Mouse (Mus musculus) midbrain, embryonic 14.5 days (tissue): ENCODE data around the gene Theg. TPM values are rescaled to one million over a fixed set of nuclear protein-coding genes. Genes with fewer than 3 reads are reported as not detected.

ENCODE experiments used
- ATAC-seq: fragments of 200-750 bp; cut with Nextera tagmentation; 2 replicates; pipeline ENCODE4 v1.8.0; 2017; ENCODE audit warnings: moderate number of reproducible peaks, moderate library complexity; ENCODE audit not compliant: low FRiP score, low TSS enrichment
- DNase-seq: peaks from one replicate; pipeline ENCODE4 v3.0.0-alpha.2; 2015
- H3K27ac ChIP-seq: fragments of 300-500 bp; sonication (generic); replicated peaks from 2 replicates; pipeline ENCODE4 v1.5.1; 2014; ENCODE audit warnings: mild to moderate bottlenecking, low read depth, low read length, moderate library complexity
- H3K27me3 ChIP-seq: fragments of 300-500 bp; sonication (generic); 2 replicates; pipeline ENCODE4 v1.6.1; 2014; ENCODE audit warnings: low read length, control low read depth, mixed read lengths; ENCODE audit not compliant: control insufficient read depth, insufficient read depth
- H3K36me3 ChIP-seq: fragments of 300-500 bp; sonication (generic); 2 replicates; pipeline ENCODE4 v1.6.1; 2014; ENCODE audit warnings: low read length, control low read depth; ENCODE audit not compliant: control insufficient read depth, insufficient read depth
- H3K4me1 ChIP-seq: fragments of 300-500 bp; sonication (generic); 2 replicates; pipeline ENCODE4 v1.6.1; 2014; ENCODE audit warnings: mild to moderate bottlenecking, antibody characterized with exemption, low read length, control low read depth; ENCODE audit not compliant: control insufficient read depth, insufficient read depth
- H3K4me2 ChIP-seq: fragments of 300-500 bp; sonication (generic); 2 replicates; pipeline ENCODE4 v1.6.1; 2014; ENCODE audit warnings: mild to moderate bottlenecking, low read length, moderate library complexity
- H3K4me3 ChIP-seq: fragments of 300-500 bp; sonication (generic); replicated peaks from 2 replicates; pipeline ENCODE4 v1.5.1; 2014; ENCODE audit warnings: low read depth, low read length
- H3K9ac ChIP-seq: fragments of 300-500 bp; sonication (generic); replicated peaks from 2 replicates; pipeline ENCODE4 v1.6.1; 2014; ENCODE audit warnings: mild to moderate bottlenecking, low read length, moderate library complexity
- H3K9me3 ChIP-seq: fragments of 300-500 bp; sonication (generic); 2 replicates; pipeline ENCODE4 v1.6.1; 2016; ENCODE audit warnings: low read length, control low read depth, mixed read lengths; ENCODE audit not compliant: control insufficient read depth
- WGBS: fragments of 180-500 bp; shearing (Covaris S2); extraction: QIAGEN DNeasy Blood & Tissue Kit; methylation state at CpG from one replicate; pipeline ENCODE4 v1.1.7; 2014; 5-methylcytosine and 5-hydroxymethylcytosine counted together
- polyA plus RNA-seq: library from polyadenylated mRNA; unstranded; fragments of >200 nt; fragmentation: Nextera tagmentation; extraction: Ambion mirVana; gene quantifications from 2 replicates; pipeline ENCODE4 v1.2.1, GENCODE M21; 2014

Theg gene
- polyA plus RNA-seq, 1 experiment from 2014 or later: not detected

DNA sequence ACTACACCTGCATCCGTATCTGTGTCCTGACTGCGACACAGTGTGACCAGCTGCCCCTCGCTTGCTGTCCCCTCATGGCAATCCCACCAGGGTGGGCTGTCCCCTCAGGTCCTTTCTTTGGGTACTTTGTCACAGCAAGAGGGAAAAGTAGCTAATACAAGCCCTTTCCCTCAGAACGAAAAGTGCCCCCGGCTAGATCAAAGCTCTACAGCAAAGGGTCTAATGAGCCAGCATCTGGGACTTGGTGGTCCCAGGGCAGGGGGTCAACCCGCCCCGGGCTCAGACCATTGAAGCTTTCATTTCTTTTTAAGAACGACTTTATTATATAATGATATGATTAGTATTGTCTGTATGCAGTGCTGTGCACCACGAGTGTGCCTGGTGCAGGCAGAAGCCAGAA lies 8.9 kb downstream of the Theg start:
- no peak overlapping the region for H3K27ac ChIP-seq
- H3K4me1 ChIP-seq: no peaks in the 10 kb centered on the region
- ATAC-seq (no peak), DNase-seq (no peak)
- no peak overlapping the region for H3K4me3 ChIP-seq
- H3K9me3 ChIP-seq: no peaks in the 10 kb centered on the region
- no peak overlapping the region for H3K4me2 ChIP-seq
- no peaks in the 10 kb centered on the region for H3K36me3 ChIP-seq
- no peak overlapping the region for H3K9ac ChIP-seq
- no peaks in the 10 kb centered on the region for H3K27me3 ChIP-seq
- 49% methylated on average over 9 of the region's 9 CpGs for WGBS

DNA sequence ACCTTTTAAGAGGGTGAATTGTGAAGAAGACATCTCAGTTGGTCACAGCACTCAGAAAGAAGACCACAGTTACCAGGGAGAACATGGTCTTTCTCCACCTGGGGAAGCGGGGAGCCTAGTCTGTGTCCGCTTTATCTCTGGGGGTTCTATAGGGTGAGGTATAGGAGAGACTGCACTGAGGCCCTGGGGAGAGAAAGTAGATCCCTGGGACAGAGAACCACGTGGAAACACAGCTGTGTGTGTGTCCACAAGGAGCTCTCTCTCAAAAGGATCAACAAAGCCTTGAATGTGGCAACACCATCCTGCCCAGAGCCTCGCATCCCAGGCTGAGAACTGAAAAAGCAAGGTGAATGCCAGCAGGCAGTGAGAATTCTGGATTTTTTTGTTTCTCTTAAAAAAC lies 9.8 kb downstream of the Theg start:
- H3K4me1 ChIP-seq: no peaks in the 10 kb centered on the region
- no peak overlapping the region for H3K4me2 ChIP-seq
- no peak overlapping the region for H3K27ac ChIP-seq
- ATAC-seq (no peak), DNase-seq (no peak)
- no peak overlapping the region for H3K9ac ChIP-seq
- 75% methylated on average over 4 of the region's 4 CpGs for WGBS
- H3K4me3 ChIP-seq: no peak overlapping the region
- no peaks in the 10 kb centered on the region for H3K36me3 ChIP-seq
- no peaks in the 10 kb centered on the region for H3K9me3 ChIP-seq
- no peaks in the 10 kb centered on the region for H3K27me3 ChIP-seq

DNA sequence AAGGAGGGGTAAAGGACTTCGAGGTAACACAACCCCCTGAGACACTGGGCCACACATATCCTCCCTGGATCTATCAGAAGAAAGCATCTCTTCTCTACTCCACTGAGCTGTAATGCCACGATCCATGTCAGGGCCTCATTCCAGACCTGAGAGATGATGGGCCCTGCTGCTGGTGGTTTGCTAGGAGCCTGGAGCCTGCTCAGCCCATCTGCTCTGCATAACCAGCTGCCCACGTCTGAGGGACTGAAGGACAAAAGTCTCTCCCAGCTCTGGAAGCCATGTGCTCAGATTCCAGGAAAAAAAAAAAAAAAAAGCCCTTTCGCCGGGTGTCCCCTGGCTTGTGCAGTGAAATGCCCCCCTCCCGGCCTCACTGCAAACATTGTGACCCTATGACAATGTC lies 11.4 kb downstream of the Theg start:
- Histone ChIP-seq H3K36me3 (no peaks in the 10 kb centered on the region), H3K27ac (no peak overlapping the region), H3K27me3 (no peaks in the 10 kb centered on the region), H3K4me1 (no peaks in the 10 kb centered on the region), H3K4me3 (no peak overlapping the region), H3K9ac (no peak overlapping the region), H3K9me3 (no peaks in the 10 kb centered on the region), H3K4me2 (no peak overlapping the region)
- WGBS: 75% methylated on average over 6 of the region's 6 CpGs
- no peak for ATAC-seq
- no peak for DNase-seq

DNA sequence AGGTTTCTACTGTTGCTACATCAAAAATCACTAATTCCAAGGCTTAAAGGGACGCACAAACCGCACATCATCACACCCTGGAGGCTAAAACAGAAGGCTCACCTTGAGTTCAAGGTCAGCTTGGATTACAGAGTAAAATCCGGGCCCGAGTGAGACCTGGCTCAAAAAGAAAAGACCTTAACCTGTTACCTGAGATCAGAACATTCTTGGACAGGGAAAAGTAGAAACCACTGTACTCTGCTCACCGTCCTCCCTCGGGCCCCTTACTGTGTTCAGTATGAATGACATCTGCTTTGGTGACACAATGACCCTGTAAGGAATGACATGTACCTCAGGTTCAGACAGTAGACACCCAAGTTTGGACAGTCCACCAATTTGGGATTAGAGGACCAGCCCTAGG lies 12.3 kb downstream of the Theg start:
- DNase-seq (no peak), ATAC-seq (no peak)
- Histone ChIP-seq H3K27ac (no peak overlapping the region), H3K36me3 (no peaks in the 10 kb centered on the region), H3K4me1 (no peaks in the 10 kb centered on the region), H3K9ac (no peak overlapping the region), H3K27me3 (no peaks in the 10 kb centered on the region), H3K4me3 (no peak overlapping the region), H3K9me3 (no peaks in the 10 kb centered on the region), H3K4me2 (no peak overlapping the region)
- 93% methylated on average over 6 of the region's 6 CpGs for WGBS

DNA sequence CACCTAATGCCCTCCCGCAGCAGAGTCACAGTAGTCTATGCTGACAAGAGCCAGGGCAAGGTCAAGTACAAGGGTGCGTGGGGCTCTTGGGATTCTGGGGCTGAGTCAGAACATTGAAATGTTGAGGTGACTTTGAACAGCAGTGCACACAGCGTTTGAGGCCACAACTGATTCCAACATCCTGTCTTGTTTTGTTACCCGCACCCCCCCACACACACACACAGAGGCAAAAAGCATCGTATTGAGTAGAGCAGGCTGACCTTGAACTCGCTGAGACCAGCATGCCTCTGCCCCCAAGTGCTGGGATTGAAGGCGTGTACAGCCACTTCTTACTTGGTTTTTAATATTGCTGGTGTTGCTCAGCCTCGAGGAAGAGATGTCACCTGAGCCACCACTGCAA lies 12.8 kb downstream of the Theg start:
- no peaks in the 10 kb centered on the region for H3K4me1 ChIP-seq
- H3K27ac ChIP-seq: no peak overlapping the region
- H3K36me3 ChIP-seq: no peaks in the 10 kb centered on the region
- ATAC-seq (no peak), DNase-seq (no peak)
- no peaks in the 10 kb centered on the region for H3K9me3 ChIP-seq
- H3K27me3 ChIP-seq: no peaks in the 10 kb centered on the region
- H3K9ac ChIP-seq: no peak overlapping the region
- no peak overlapping the region for H3K4me3 ChIP-seq
- 87% methylated on average over 8 of the region's 8 CpGs for WGBS
- no peak overlapping the region for H3K4me2 ChIP-seq

DNA sequence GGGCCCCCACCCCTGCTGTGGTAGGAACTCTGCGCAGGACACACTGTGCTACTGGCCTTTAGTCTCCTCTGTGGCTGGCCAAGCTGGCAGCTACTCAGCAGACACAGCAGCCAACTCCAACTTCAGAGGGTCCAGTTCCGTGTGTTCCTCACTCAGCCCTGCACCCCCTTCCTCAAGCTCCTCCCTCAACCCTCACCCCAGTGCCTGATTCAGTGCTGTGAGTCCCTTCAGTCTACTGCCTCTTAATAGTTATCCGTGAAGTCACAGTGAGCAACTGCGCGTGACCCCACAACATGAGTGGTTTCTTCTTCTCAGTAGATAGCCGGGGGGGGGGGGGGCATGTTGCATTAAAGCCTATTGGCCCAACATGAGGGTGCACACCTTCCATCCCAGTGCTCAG lies 13.5 kb downstream of the Theg start:
- H3K4me2 ChIP-seq: no peak overlapping the region
- H3K36me3 ChIP-seq: no peaks in the 10 kb centered on the region
- ATAC-seq (no peak), DNase-seq (no peak)
- no peak overlapping the region for H3K4me3 ChIP-seq
- no peaks in the 10 kb centered on the region for H3K9me3 ChIP-seq
- H3K9ac ChIP-seq: no peak overlapping the region
- H3K4me1 ChIP-seq: no peaks in the 10 kb centered on the region
- no peak overlapping the region for H3K27ac ChIP-seq
- no peaks in the 10 kb centered on the region for H3K27me3 ChIP-seq
- 81% methylated on average over 6 of the region's 6 CpGs for WGBS

DNA sequence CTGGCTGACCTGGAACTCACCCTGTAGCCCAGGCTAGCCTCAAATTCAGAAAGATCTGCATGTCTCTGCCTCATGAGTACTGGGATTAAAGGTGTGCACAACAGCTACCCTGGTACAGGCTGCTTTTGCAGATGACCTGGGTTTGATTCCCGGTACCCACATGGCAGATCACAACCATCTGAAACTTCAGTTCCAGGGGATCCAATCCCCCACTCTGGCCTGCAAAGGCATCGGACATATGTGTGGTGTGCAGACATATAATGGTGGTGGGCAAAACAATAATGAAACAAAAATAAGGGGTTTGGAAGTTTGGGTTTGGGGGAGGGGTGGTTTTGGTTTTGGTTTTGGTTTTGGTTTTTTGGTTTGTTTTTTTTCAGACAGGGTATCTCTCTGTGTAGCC lies 15.8 kb downstream of the Theg start:
- no peak for ATAC-seq
- no peak overlapping the region for H3K4me3 ChIP-seq
- H3K4me1 ChIP-seq: no peaks in the 10 kb centered on the region
- no peaks in the 10 kb centered on the region for H3K36me3 ChIP-seq
- WGBS: 96% methylated on average over 2 of the region's 2 CpGs
- H3K4me2 ChIP-seq: no peak overlapping the region
- no peak overlapping the region for H3K9ac ChIP-seq
- DNase-seq: no peak
- no peak overlapping the region for H3K27ac ChIP-seq
- H3K27me3 ChIP-seq: no peaks in the 10 kb centered on the region
- H3K9me3 ChIP-seq: no peaks in the 10 kb centered on the region

DNA sequence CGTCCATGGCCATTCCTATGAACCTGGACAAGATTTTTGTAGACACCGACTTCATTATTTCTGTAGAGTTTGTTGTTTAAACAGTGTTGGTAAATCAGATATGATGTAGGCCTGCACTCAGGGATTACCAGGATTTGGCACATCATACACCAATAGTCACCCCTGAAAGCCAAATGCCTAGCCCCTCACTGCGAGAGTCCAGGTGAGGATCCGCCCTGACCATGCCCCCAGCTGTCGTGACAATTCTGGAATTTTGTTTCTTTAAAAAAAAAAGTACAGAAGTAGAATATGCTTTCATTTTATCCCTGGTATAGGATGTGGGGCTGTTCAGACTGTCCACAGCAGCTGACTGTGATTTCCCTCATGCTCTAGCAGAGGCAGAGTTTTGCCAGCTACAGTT lies 17.2 kb downstream of the Theg start:
- Histone ChIP-seq H3K4me2 (no peak overlapping the region), H3K27ac (no peak overlapping the region), H3K9me3 (peaks cover under 1% of the 10 kb centered on the region; the same call in 1 of the 2 replicates), H3K4me3 (no peak overlapping the region), H3K4me1 (no peaks in the 10 kb centered on the region), H3K27me3 (no peaks in the 10 kb centered on the region), H3K36me3 (no peaks in the 10 kb centered on the region), H3K9ac (no peak overlapping the region)
- DNase-seq: no peak
- no peak for ATAC-seq
- 90% methylated on average over 5 of the region's 5 CpGs for WGBS

DNA sequence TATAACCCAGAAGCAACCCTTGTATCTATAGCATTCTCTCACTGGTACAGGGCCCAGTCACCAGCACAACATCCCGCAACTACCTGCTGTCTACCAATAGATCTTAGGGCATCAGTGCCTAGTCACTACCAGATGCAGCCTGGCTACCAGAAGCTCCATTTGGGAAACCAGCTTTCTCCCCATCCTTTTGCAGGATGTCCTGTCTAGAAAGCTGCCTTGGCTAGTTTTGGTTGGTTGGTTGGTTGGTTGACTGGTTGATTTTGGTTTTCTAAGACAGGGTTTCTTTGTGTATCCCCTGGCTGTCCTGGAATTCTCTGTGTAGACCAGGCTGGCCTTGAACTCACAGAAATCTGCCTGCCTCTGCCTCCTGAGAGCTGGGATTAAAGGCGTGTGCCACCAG lies 27.4 kb downstream of the Theg start:
- ATAC-seq (no peak), DNase-seq (no peak)
- Histone ChIP-seq H3K4me2 (no peak overlapping the region), H3K9me3 (peaks cover 4% of the 10 kb centered on the region; the same call in 1 of the 2 replicates), H3K4me1 (no peaks in the 10 kb centered on the region), H3K27ac (no peak overlapping the region), H3K27me3 (no peaks in the 10 kb centered on the region), H3K36me3 (no peaks in the 10 kb centered on the region), H3K9ac (no peak overlapping the region), H3K4me3 (no peak overlapping the region)
- WGBS: 84% methylated on average over 2 of the region's 2 CpGs
